Mouse (Mus musculus): ENCODE measurements at regions not wholly inside any gene's neighbourhood (a gene's known extent, or its start where the extent isn't known, plus 50 kb on each side); places are given as distances from the start of the nearest gene placed in this dataset.

GRCm38 (mm10) chr8:8488191-8488694 is 172.8 kb downstream of the Efnb2 start:
- 46% methylated on average over 9 of the region's 9 CpGs for WGBS
- DNase-seq (ENCODE audit: low spot score): peak; percentile 32
- no peak overlapping the region for H3K9ac ChIP-seq (replicated peaks; ENCODE audit: low read depth)
- 0 out of 2 replicates have a peak, but pooled peaks cover 3% of the 10 kb centered on the region for H3K27me3 ChIP-seq (replicated peaks; ENCODE audit: insufficient read depth, low read length)
- H3K4me2 ChIP-seq (replicated peaks; ENCODE audit: low read depth, low read length): 0 out of 2 replicates have a peak overlapping the region, but pooled peaks have one; percentile 0
- ATAC-seq: peak; percentile 41
- H3K27ac ChIP-seq (ENCODE audit: low read length): no peak overlapping the region
- H3K4me3 ChIP-seq (ENCODE audit: low read depth, low read length): no peak overlapping the region
- no peaks in the 10 kb centered on the region for H3K36me3 ChIP-seq (ENCODE audit: insufficient read depth, low read length)
- no peaks in the 10 kb centered on the region; the same call in 1 of the 2 replicates for H3K4me1 ChIP-seq (ENCODE audit: insufficient read depth, low read depth, low read length)
- TF ChIP-seq EP300 (IDR thresholded peaks at IDR 0.05) (no peak), CTCF (IDR thresholded peaks at IDR 0.05) (no peak)
- no peaks in the 10 kb centered on the region for H3K9me3 ChIP-seq (ENCODE audit: low read length)

GRCm38 (mm10) chr8:8487706-8488105 is 173.3 kb downstream of the Efnb2 start:
- H3K9me3 ChIP-seq (ENCODE audit: low read length): no peaks in the 10 kb centered on the region
- 0 out of 2 replicates have a peak, but pooled peaks cover 3% of the 10 kb centered on the region for H3K27me3 ChIP-seq (replicated peaks; ENCODE audit: insufficient read depth, low read length)
- H3K9ac ChIP-seq (replicated peaks; ENCODE audit: low read depth): no peak overlapping the region
- peak; percentile 82 for ATAC-seq
- 41% methylated on average over 5 of the region's 5 CpGs for WGBS
- no peak for TF ChIP-seq CTCF (IDR thresholded peaks at IDR 0.05)
- TF ChIP-seq EP300 (IDR thresholded peaks at IDR 0.05): peak; percentile 5; the same call in 1 of the 2 replicates
- peak overlapping the region; percentile 17; the same call in 1 of the 2 replicates for H3K4me2 ChIP-seq (replicated peaks; ENCODE audit: low read depth, low read length)
- H3K4me3 ChIP-seq (ENCODE audit: low read depth, low read length): no peak overlapping the region
- H3K36me3 ChIP-seq (ENCODE audit: insufficient read depth, low read length): no peaks in the 10 kb centered on the region
- DNase-seq (ENCODE audit: low spot score): peak; percentile 70
- no peak overlapping the region for H3K27ac ChIP-seq (ENCODE audit: low read length)
- no peaks in the 10 kb centered on the region; the same call in 1 of the 2 replicates for H3K4me1 ChIP-seq (ENCODE audit: insufficient read depth, low read depth, low read length)

GRCm38 (mm10) chr8:8486866-8487265 is 174.2 kb downstream of the Efnb2 start:
- WGBS: 73% methylated on average over 3 of the region's 3 CpGs

GRCm38 (mm10) chr8:8485252-8485651 is 175.8 kb downstream of the Efnb2 start:
- ATAC-seq: no peak
- H3K27ac ChIP-seq (ENCODE audit: low read length): no peak overlapping the region
- no peak for TF ChIP-seq EP300 (IDR thresholded peaks at IDR 0.05)
- TF ChIP-seq CTCF (IDR thresholded peaks at IDR 0.05): no peak

More at GRCm38 (mm10) chr8:8486866-8487265, 174.2 kb downstream of the Efnb2 start:
- ATAC-seq: no peak
- no peak for DNase-seq (ENCODE audit: low spot score)
- H3K4me3 ChIP-seq (ENCODE audit: low read depth, low read length): no peak overlapping the region
- H3K9ac ChIP-seq (replicated peaks; ENCODE audit: low read depth): no peak overlapping the region
- H3K4me2 ChIP-seq (replicated peaks; ENCODE audit: low read depth, low read length): no peak overlapping the region
- no peaks in the 10 kb centered on the region for H3K36me3 ChIP-seq (ENCODE audit: insufficient read depth, low read length)
- 0 out of 2 replicates have a peak, but pooled peaks cover 3% of the 10 kb centered on the region for H3K27me3 ChIP-seq (replicated peaks; ENCODE audit: insufficient read depth, low read length)
- no peak overlapping the region for H3K27ac ChIP-seq (ENCODE audit: low read length)
- TF ChIP-seq EP300 (IDR thresholded peaks at IDR 0.05) (no peak), CTCF (IDR thresholded peaks at IDR 0.05) (no peak)
- H3K4me1 ChIP-seq (ENCODE audit: insufficient read depth, low read depth, low read length): no peaks in the 10 kb centered on the region; the same call in 1 of the 2 replicates
- no peaks in the 10 kb centered on the region for H3K9me3 ChIP-seq (ENCODE audit: low read length)

GRCm38 (mm10) chr8:8484546-8484945 is 176.5 kb downstream of the Efnb2 start:
- Histone ChIP-seq H3K9me3 (ENCODE audit: low read length) (no peaks in the 10 kb centered on the region), H3K9ac (replicated peaks; ENCODE audit: low read depth) (no peak overlapping the region), H3K36me3 (ENCODE audit: insufficient read depth, low read length) (no peaks in the 10 kb centered on the region), H3K4me1 (ENCODE audit: insufficient read depth, low read depth, low read length) (no peaks in the 10 kb centered on the region; the same call in 1 of the 2 replicates), H3K4me3 (ENCODE audit: low read depth, low read length) (no peak overlapping the region), H3K27ac (ENCODE audit: low read length) (no peak overlapping the region), H3K4me2 (replicated peaks; ENCODE audit: low read depth, low read length) (no peak overlapping the region), H3K27me3 (replicated peaks; ENCODE audit: insufficient read depth, low read length) (0 out of 2 replicates have a peak, but pooled peaks cover 3% of the 10 kb centered on the region)
- ATAC-seq (no peak), DNase-seq (ENCODE audit: low spot score) (no peak)
- 64% methylated on average over 8 of the region's 8 CpGs for WGBS
- no peak for TF ChIP-seq EP300 (IDR thresholded peaks at IDR 0.05)
- no peak for TF ChIP-seq CTCF (IDR thresholded peaks at IDR 0.05)

More at GRCm38 (mm10) chr8:8485252-8485651, 175.8 kb downstream of the Efnb2 start:
- H3K36me3 ChIP-seq (ENCODE audit: insufficient read depth, low read length): no peaks in the 10 kb centered on the region
- 0 out of 2 replicates have a peak, but pooled peaks cover 3% of the 10 kb centered on the region for H3K27me3 ChIP-seq (replicated peaks; ENCODE audit: insufficient read depth, low read length)
- no peak overlapping the region for H3K4me2 ChIP-seq (replicated peaks; ENCODE audit: low read depth, low read length)
- 73% methylated on average over 3 of the region's 3 CpGs for WGBS
- H3K9ac ChIP-seq (replicated peaks; ENCODE audit: low read depth): no peak overlapping the region
- H3K9me3 ChIP-seq (ENCODE audit: low read length): no peaks in the 10 kb centered on the region
- no peaks in the 10 kb centered on the region; the same call in 1 of the 2 replicates for H3K4me1 ChIP-seq (ENCODE audit: insufficient read depth, low read depth, low read length)
- DNase-seq (ENCODE audit: low spot score): no peak
- H3K4me3 ChIP-seq (ENCODE audit: low read depth, low read length): no peak overlapping the region

- no peak for DNase-seq (ENCODE audit: low spot score)
- TF ChIP-seq EP300 (IDR thresholded peaks at IDR 0.05) (no peak), CTCF (IDR thresholded peaks at IDR 0.05) (no peak)
Measured at GRCm38 (mm10) chr8:8482707-8483480, 178.1 kb downstream of the Efnb2 start.

More at GRCm38 (mm10) chr8:8482707-8483480, 178.1 kb downstream of the Efnb2 start:
- H3K9me3 ChIP-seq (ENCODE audit: low read length): no peaks in the 10 kb centered on the region
- H3K4me3 ChIP-seq (ENCODE audit: low read depth, low read length): no peak overlapping the region
- H3K4me1 ChIP-seq (ENCODE audit: insufficient read depth, low read depth, low read length): no peaks in the 10 kb centered on the region
- H3K27ac ChIP-seq (ENCODE audit: low read length): no peak overlapping the region
- no peak overlapping the region for H3K4me2 ChIP-seq (replicated peaks; ENCODE audit: low read depth, low read length)
- no peaks in the 10 kb centered on the region for H3K27me3 ChIP-seq (replicated peaks; ENCODE audit: insufficient read depth, low read length)
- no peak overlapping the region for H3K9ac ChIP-seq (replicated peaks; ENCODE audit: low read depth)
- no peak for ATAC-seq
- no peaks in the 10 kb centered on the region for H3K36me3 ChIP-seq (ENCODE audit: insufficient read depth, low read length)
- WGBS: 61% methylated on average over 10 of the region's 10 CpGs

Measured in lung, postnatal 0 days (tissue).